Mouse (Mus musculus) testis, adult 10 weeks (tissue): ENCODE data around the gene Cfap54. TPM values are rescaled to one million over a fixed set of nuclear protein-coding genes. Genes with fewer than 3 reads are reported as not detected.

ENCODE experiments used
- polyA plus RNA-seq: library from polyadenylated mRNA; stranded (reverse); fragments of 350-450 nt; fragmentation: Illumina TruSeq; extraction: RNeasy Lipid Tissue Mini Kit (QIAGEN cat#74804); gene quantifications from one replicate; pipeline ENCODE4 v1.2.3, GENCODE M21; 2014; ENCODE audit warnings: low read depth, low replicate concordance

Cfap54 gene
- polyA plus RNA-seq = 33.6 TPM

DNA sequence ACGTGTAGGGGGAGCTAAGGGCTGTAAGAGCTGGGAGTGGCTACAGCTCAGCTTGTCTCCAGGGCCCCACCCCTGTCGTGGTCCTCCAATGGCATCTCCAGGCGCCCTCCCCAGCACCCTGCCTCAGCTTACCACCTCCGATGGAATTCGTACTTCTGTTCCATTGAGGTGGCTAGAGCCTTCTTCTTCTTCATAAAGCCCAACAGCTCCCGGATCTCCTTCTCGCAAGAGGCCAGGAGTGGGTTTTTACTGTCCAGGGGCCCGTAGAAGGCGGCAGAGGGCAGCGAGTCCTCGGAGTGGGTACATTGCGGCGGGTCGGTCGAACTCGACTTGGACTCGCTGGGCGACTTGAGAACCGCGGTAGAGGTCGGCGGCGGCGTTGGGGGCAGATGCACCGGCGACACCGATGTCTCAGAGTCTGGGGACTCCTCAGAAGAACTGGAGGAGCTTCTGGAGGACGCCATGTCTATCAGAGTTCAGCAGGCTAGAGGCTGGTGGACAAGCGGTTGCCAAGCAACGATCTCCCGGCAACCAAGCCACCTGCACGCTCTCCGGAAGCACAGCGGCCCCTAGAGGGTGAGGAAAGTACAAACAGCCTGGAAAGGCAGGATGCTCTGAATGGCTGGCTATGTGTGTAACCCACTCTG is at the start of gene Cfap54:
Gene Cfap54 (minus strand): TSS at position 486 of the 647 bp plus-strand sequence.

Other genes with a start within 250 kb of the Cfap54 start
- 39.2 TPM for gene Cdk17, start 79.3 kb upstream of the Cfap54 start, polyA plus RNA-seq
- gene Elk3, start 229.5 kb upstream of the Cfap54 start, polyA plus RNA-seq = 0.69 TPM